Mouse (Mus musculus) heart, adult 2 months (tissue): ENCODE data around the gene Ano9.

ENCODE experiments used
- CTCF ChIP-seq: fragments of 200-600 bp; IDR thresholded peaks from 2 replicates; pipeline ENCODE4 v1.8.1; 2022; ENCODE audit warnings: antibody characterized with exemption, mild to moderate bottlenecking, moderate library complexity
- EP300 ChIP-seq: fragments of 200-500 bp; IDR thresholded peaks from 2 replicates; pipeline ENCODE4 v1.6.1; 2011; ENCODE audit warnings: low read depth, low read length, control low read depth; ENCODE audit not compliant: insufficient read depth
- POLR2A ChIP-seq: fragments of 200-500 bp; IDR thresholded peaks from 2 replicates; pipeline ENCODE4 v1.6.1; 2011; ENCODE audit warnings: mild to moderate bottlenecking, low read depth, low read length, control low read depth; ENCODE audit not compliant: insufficient read depth

GRCm38 (mm10) chr7:141119487-141119886 is 1.9 kb upstream of the Ano9 start:
- TF ChIP-seq CTCF = no peak
- no peak for TF ChIP-seq EP300
- TF ChIP-seq POLR2A = no peak
